Mouse (Mus musculus) ES-E14 (cell line): ENCODE data around the gene Ltb.

Experiments
- CHD2 ChIP-seq: IDR thresholded peaks from 2 replicates; pipeline ENCODE4 v1.6.1; 2014; ENCODE audit warnings: mild to moderate bottlenecking, low read depth, low read length, inconsistent platforms
- HCFC1 ChIP-seq: IDR thresholded peaks from 2 replicates; pipeline ENCODE4 v1.6.1; 2012; ENCODE audit warnings: low read length, inconsistent platforms, borderline replicate concordance; ENCODE audit not compliant: insufficient read depth
- MAFK ChIP-seq: IDR thresholded peaks from 2 replicates; pipeline ENCODE4 v1.6.1; 2014; ENCODE audit warnings: mild to moderate bottlenecking, low read depth, low read length, inconsistent platforms; ENCODE audit not compliant: insufficient read depth
- ZC3H11A ChIP-seq: IDR thresholded peaks from 2 replicates; pipeline ENCODE4 v1.6.1; 2012; ENCODE audit warnings: low read depth, mild to moderate bottlenecking, inconsistent platforms, low read length, borderline replicate concordance
- ZNF384 ChIP-seq: IDR thresholded peaks from 2 replicates; pipeline ENCODE4 v1.6.1; 2012; ENCODE audit warnings: low read depth, low read length, inconsistent platforms

- no peak for TF ChIP-seq CHD2
- TF ChIP-seq ZC3H11A, result no peak
- no peak for TF ChIP-seq ZNF384
- no peak for TF ChIP-seq MAFK
- TF ChIP-seq HCFC1, result no peak
Observed at GRCm38 (mm10) chr17:35194844-35195630, 798 bp downstream of the Ltb start.
